Mouse (Mus musculus): ENCODE data around the gene Abca2. TPM values are rescaled to one million over a fixed set of nuclear protein-coding genes. Genes with fewer than 3 reads are reported as not detected.

The Abca2 gene
- total and polyA plus RNA-seq, 2 experiments from 2014 or later: 2.4 to 32.0 TPM

GRCm38 (mm10) chr2:25469969-25470368, 41.5 kb downstream of the Abca2 start, which contains the start of gene Ptgds:
Ptgds (minus strand) TSS chr2:25470046.
- ATAC-seq (ENCODE audit: insufficient read depth, low read depth) (no peak; the same call in none of the 2 replicates), DNase-seq (ENCODE audit: low spot score) (no peak)
- peak within 1 kb of the TSS; percentile 29; the same call in 1 of the 2 replicates for H3K9ac ChIP-seq (replicated peaks; ENCODE audit: low read depth, low read length)
- WGBS: 28% methylated on average over 6 of the region's 6 CpGs
- no peaks in the 10 kb centered on the region for H3K36me3 ChIP-seq (replicated peaks; ENCODE audit: control insufficient read depth, insufficient read depth, low read length)
- peak within 1 kb of the TSS; percentile 55 for H3K4me2 ChIP-seq (ENCODE audit: low read depth, low read length)
- no peak for TF ChIP-seq CTCF (IDR thresholded peaks at IDR 0.05; ENCODE audit: low read depth)
- peak; percentile 66 for TF ChIP-seq EP300 (IDR thresholded peaks at IDR 0.05; ENCODE audit: low read depth)
- H3K4me3 ChIP-seq (ENCODE audit: low read depth, low read length): peak within 1 kb of the TSS; percentile 12
- peak within 1 kb of the TSS; percentile 96 for H3K27ac ChIP-seq (ENCODE audit: low read depth)
- H3K9me3 ChIP-seq (replicated peaks; ENCODE audit: control insufficient read depth, low read length): no peaks in the 10 kb centered on the region
- no peaks in the 10 kb centered on the region for H3K27me3 ChIP-seq (ENCODE audit: control insufficient read depth, insufficient read depth, low read length)
- H3K4me1 ChIP-seq (ENCODE audit: control insufficient read depth, insufficient read depth): peaks cover 33% of the 10 kb centered on the region

GRCm38 (mm10) chr2:25472550-25472949, 44.0 kb downstream of the Abca2 start:
- H3K4me1 ChIP-seq (ENCODE audit: control insufficient read depth, insufficient read depth): peaks cover 23% of the 10 kb centered on the region
- no peaks in the 10 kb centered on the region for H3K36me3 ChIP-seq (replicated peaks; ENCODE audit: control insufficient read depth, insufficient read depth, low read length)
- no peak for ATAC-seq (ENCODE audit: insufficient read depth, low read depth)
- no peaks in the 10 kb centered on the region for H3K27me3 ChIP-seq (ENCODE audit: control insufficient read depth, insufficient read depth, low read length)
- no peak overlapping the region for H3K4me2 ChIP-seq (ENCODE audit: low read depth, low read length)
- TF ChIP-seq EP300 (IDR thresholded peaks at IDR 0.05; ENCODE audit: low read depth) (no peak), CTCF (IDR thresholded peaks at IDR 0.05; ENCODE audit: low read depth) (no peak)
- no peak overlapping the region for H3K27ac ChIP-seq (ENCODE audit: low read depth)
- no peak overlapping the region for H3K4me3 ChIP-seq (ENCODE audit: low read depth, low read length)
- H3K9ac ChIP-seq (replicated peaks; ENCODE audit: low read depth, low read length): no peak overlapping the region
- H3K9me3 ChIP-seq (replicated peaks; ENCODE audit: control insufficient read depth, low read length): no peaks in the 10 kb centered on the region
- no peak for DNase-seq (ENCODE audit: low spot score)
- 63% methylated on average over 2 of the region's 2 CpGs for WGBS

GRCm38 (mm10) chr2:25477541-25477940, 49.0 kb downstream of the Abca2 start:
- Histone ChIP-seq H3K4me2 (ENCODE audit: low read depth, low read length) (no peak overlapping the region), H3K4me1 (ENCODE audit: control insufficient read depth, insufficient read depth) (no peaks in the 10 kb centered on the region; the same call in 1 of the 2 replicates), H3K36me3 (replicated peaks; ENCODE audit: control insufficient read depth, insufficient read depth, low read length) (no peaks in the 10 kb centered on the region), H3K27ac (ENCODE audit: low read depth) (no peak overlapping the region), H3K4me3 (ENCODE audit: low read depth, low read length) (no peak overlapping the region), H3K9me3 (replicated peaks; ENCODE audit: control insufficient read depth, low read length) (no peaks in the 10 kb centered on the region), H3K9ac (replicated peaks; ENCODE audit: low read depth, low read length) (no peak overlapping the region), H3K27me3 (ENCODE audit: control insufficient read depth, insufficient read depth, low read length) (no peaks in the 10 kb centered on the region)
- WGBS: 82% methylated on average over 8 of the region's 8 CpGs
- no peak for DNase-seq (ENCODE audit: low spot score)
- TF ChIP-seq EP300 (IDR thresholded peaks at IDR 0.05; ENCODE audit: low read depth): no peak
- no peak for TF ChIP-seq CTCF (IDR thresholded peaks at IDR 0.05; ENCODE audit: low read depth)
- ATAC-seq (ENCODE audit: insufficient read depth, low read depth): no peak

- whole genome bisulfite sequencing: 73% methylated on average over 3 of the region's 3 CpGs
- Histone ChIP-seq H3K36me3 (replicated peaks; ENCODE audit: control insufficient read depth, insufficient read depth, low read length) (no peaks in the 10 kb centered on the region), H3K9me3 (replicated peaks; ENCODE audit: control insufficient read depth, low read length) (no peaks in the 10 kb centered on the region), H3K4me1 (ENCODE audit: control insufficient read depth, insufficient read depth) (no peaks in the 10 kb centered on the region; the same call in 1 of the 2 replicates), H3K27ac (ENCODE audit: low read depth) (no peak overlapping the region), H3K4me3 (ENCODE audit: low read depth, low read length) (no peak overlapping the region), H3K4me2 (ENCODE audit: low read depth, low read length) (no peak overlapping the region), H3K27me3 (ENCODE audit: control insufficient read depth, insufficient read depth, low read length) (no peaks in the 10 kb centered on the region), H3K9ac (replicated peaks; ENCODE audit: low read depth, low read length) (no peak overlapping the region)
- DNase-seq (ENCODE audit: low spot score): no peak
- TF ChIP-seq EP300 (IDR thresholded peaks at IDR 0.05; ENCODE audit: low read depth): no peak
- no peak for TF ChIP-seq CTCF (IDR thresholded peaks at IDR 0.05; ENCODE audit: low read depth)
- ATAC-seq (ENCODE audit: insufficient read depth, low read depth): peak; percentile 63
Observed at GRCm38 (mm10) chr2:25477967-25478675, 49.6 kb downstream of the Abca2 start.

- Histone ChIP-seq H3K4me3 (ENCODE audit: low read depth, low read length) (no peak overlapping the region), H3K9me3 (replicated peaks; ENCODE audit: control insufficient read depth, low read length) (no peaks in the 10 kb centered on the region), H3K9ac (replicated peaks; ENCODE audit: low read depth, low read length) (no peak overlapping the region), H3K36me3 (replicated peaks; ENCODE audit: control insufficient read depth, insufficient read depth, low read length) (no peaks in the 10 kb centered on the region), H3K27ac (ENCODE audit: low read depth) (no peak overlapping the region), H3K27me3 (ENCODE audit: control insufficient read depth, insufficient read depth, low read length) (no peaks in the 10 kb centered on the region), H3K4me2 (ENCODE audit: low read depth, low read length) (no peak overlapping the region), H3K4me1 (ENCODE audit: control insufficient read depth, insufficient read depth) (no peaks in the 10 kb centered on the region; the same call in 1 of the 2 replicates)
- TF ChIP-seq EP300 (IDR thresholded peaks at IDR 0.05; ENCODE audit: low read depth): no peak
- no peak for TF ChIP-seq CTCF (IDR thresholded peaks at IDR 0.05; ENCODE audit: low read depth)
- WGBS: 67% methylated on average over 10 of the region's 10 CpGs
- ATAC-seq (ENCODE audit: insufficient read depth, low read depth): no peak
- no peak for DNase-seq (ENCODE audit: low spot score)
Observed at GRCm38 (mm10) chr2:25479551-25480311, 51.2 kb downstream of the Abca2 start.
